ENCODE assay signal across 8 mouse cellular contexts in genomic region chr12:57197363-57198026, GRCm38 (mm10). TPM values are rescaled to one million over a fixed set of nuclear protein-coding genes. Genes with fewer than 3 reads are reported as not detected.
A peak's percentile ranks its signal among the peaks of the same experiment; 100 is the strongest.
DNase-seq lines count a peak whose midpoint lies in the region; ATAC-seq and TF ChIP-seq lines count a peak whose summit lies in the region.

Slc25a21 (minus strand) TSS chr12:57197472.

- intact Hi-C loops in left cerebral cortex, adult 2 months (cut with DNase I) = no loop called here
- intact Hi-C loops in left cerebral cortex, postnatal 10 days (cut with DNase I) = no loop called here

- TF ChIP-seq CTCF in left cerebral cortex, adult 2 months (IDR thresholded peaks at IDR 0.05) = no peak

- no peaks in the 10 kb centered on the region for H3K9me3 ChIP-seq in embryonic facial prominence, embryonic 13.5 days
- H3K9me3 ChIP-seq in limb, embryonic 10.5 days (replicated peaks) = no peaks in the 10 kb centered on the region
- no peaks in the 10 kb centered on the region for H3K9me3 ChIP-seq in neural tube, embryonic 15.5 days (replicated peaks)

- peak within 1 kb of the TSS; percentile 84 for H3K4me2 ChIP-seq in embryonic facial prominence, embryonic 13.5 days
- peak within 1 kb of the TSS; percentile 94 for H3K4me2 ChIP-seq in neural tube, embryonic 15.5 days

- H3K27ac ChIP-seq in left cerebral cortex, adult 2 months = no peak within 1 kb of the TSS
- H3K27ac ChIP-seq in embryonic facial prominence, embryonic 13.5 days = no peak within 1 kb of the TSS
- peak within 1 kb of the TSS; percentile 76 for H3K27ac ChIP-seq in limb, embryonic 10.5 days
- no peak within 1 kb of the TSS for H3K27ac ChIP-seq in neural tube, embryonic 15.5 days (replicated peaks)

- H3K36me3 ChIP-seq in embryonic facial prominence, embryonic 13.5 days = no peaks in the 10 kb centered on the region
- H3K36me3 ChIP-seq in limb, embryonic 10.5 days = no peaks in the 10 kb centered on the region
- no peaks in the 10 kb centered on the region for H3K36me3 ChIP-seq in neural tube, embryonic 15.5 days

- H3K4me3 ChIP-seq in left cerebral cortex, adult 2 months = peak within 1 kb of the TSS; percentile 48
- H3K4me3 ChIP-seq in embryonic facial prominence, embryonic 13.5 days = peak within 1 kb of the TSS; percentile 54
- peak within 1 kb of the TSS; percentile 60 for H3K4me3 ChIP-seq in limb, embryonic 10.5 days
- H3K4me3 ChIP-seq in neural tube, embryonic 15.5 days (replicated peaks) = peak within 1 kb of the TSS; percentile 49

- H3K9ac ChIP-seq in embryonic facial prominence, embryonic 13.5 days = peak within 1 kb of the TSS; percentile 75
- peak within 1 kb of the TSS; percentile 43 for H3K9ac ChIP-seq in neural tube, embryonic 15.5 days (replicated peaks)

- no peaks in the 10 kb centered on the region for H3K4me1 ChIP-seq in embryonic facial prominence, embryonic 13.5 days
- H3K4me1 ChIP-seq in limb, embryonic 10.5 days = peaks cover 6% of the 10 kb centered on the region; the same call in 1 of the 2 replicates
- H3K4me1 ChIP-seq in neural tube, embryonic 15.5 days = peaks cover 12% of the 10 kb centered on the region

- ATAC-seq in embryonic facial prominence, embryonic 13.5 days (ENCODE audit: insufficient number of reproducible peaks, insufficient read depth, low FRiP score, low TSS enrichment, low read depth) = no peak
- no peak for ATAC-seq in neural tube, embryonic 15.5 days (ENCODE audit: low FRiP score)

- WGBS in embryonic facial prominence, embryonic 13.5 days = 62% methylated on average over 10 of the region's 10 CpGs
- WGBS in limb, embryonic 10.5 days = 65% methylated on average over 10 of the region's 10 CpGs
- whole genome bisulfite sequencing in neural tube, embryonic 15.5 days = 61% methylated on average over 10 of the region's 10 CpGs

- peaks cover 37% of the 10 kb centered on the region for H3K27me3 ChIP-seq in embryonic facial prominence, embryonic 13.5 days
- H3K27me3 ChIP-seq in limb, embryonic 10.5 days (ENCODE audit: low read depth, poor library complexity, severe bottlenecking) = peaks cover 50% of the 10 kb centered on the region
- peaks cover 20% of the 10 kb centered on the region for H3K27me3 ChIP-seq in neural tube, embryonic 15.5 days (replicated peaks)

- no peak for DNase-seq in left cerebral cortex, adult 2 months (ENCODE audit: extremely low spot score in 1 of 2, low spot score in 2 of 2)
- DNase-seq in left cerebral cortex, postnatal 10 days (ENCODE audit: extremely low spot score in 1 of 2, low spot score in 2 of 2) = no peak
- DNase-seq in limb, embryonic 10.5 days (ENCODE audit: low spot score) = no peak
- DNase-seq in right cerebral cortex, postnatal 14 days = no peak
- DNase-seq in left cerebral cortex, adult 9 months (ENCODE audit: low spot score in 2 of 2) = no peak
- DNase-seq in yolk sac, embryonic 10.5 days (ENCODE audit: low spot score) = no peak

RNA-seq across cellular contexts. Expression of gene Slc25a21, which starts in this region (rescaled TPM):
- total RNA-seq in left cerebral cortex, adult 2 months (2021) = 1 to 10 TPM in 1 of 2 experiments, under 1 TPM in 1; 0.32 to 1.1 TPM
- under 1 TPM; 0.56 to 0.77 TPM for total RNA-seq in left cerebral cortex, postnatal 10 days (2021)
- 0.76 and 0.96 TPM in 2 replicates for polyA plus RNA-seq in embryonic facial prominence, embryonic 13.5 days (2015; fragmentation: Nextera tagmentation; extraction: Ambion mirVana)
- polyA plus RNA-seq in limb, embryonic 10.5 days (2016; fragmentation: Nextera tagmentation; extraction: Ambion mirVana) = 1.6 and 2.1 TPM in 2 replicates
- 0.14 and 0.43 TPM in 2 replicates for polyA plus RNA-seq in neural tube, embryonic 15.5 days (2015; fragmentation: Nextera tagmentation; extraction: Ambion mirVana)
